Mouse (Mus musculus) left cerebral cortex, postnatal 4 days (tissue): ENCODE measurements at regions not wholly inside any gene's neighbourhood (a gene's known extent, or its start where the extent isn't known, plus 50 kb on each side); places are given as distances from the start of the nearest gene placed in this dataset.

ENCODE experiments used
- DNase-seq: peaks from one replicate; pipeline ENCODE4 v3.0.0-alpha.2; 2022
- intact Hi-C: fragments of 180-260 bp; cut with DNase I; formaldehyde crosslinking; loops from one replicate; pipeline ENCODE4 v1.15.1; 2025

- DNase-seq, result peak; percentile 53
- intact Hi-C loops, result no loop called here
These were observed 62.8 kb upstream of the Cacna2d3 start for GRCm38 (mm10) chr14:29784506-29784905.

- DNase-seq, result no peak
- intact Hi-C loops, result no loop called here
These were observed 64.8 kb upstream of the Cacna2d3 start for GRCm38 (mm10) chr14:29786431-29786830.

GRCm38 (mm10) chr14:29787796-29788195 is 66.1 kb upstream of the Cacna2d3 start:
- no peak for DNase-seq
- intact Hi-C loops, result no loop called here

GRCm38 (mm10) chr14:29788351-29788750 is 66.7 kb upstream of the Cacna2d3 start:
- intact Hi-C loops, result no loop called here
- DNase-seq, result no peak

GRCm38 (mm10) chr14:29795325-29795724 is 73.7 kb upstream of the Cacna2d3 start:
- DNase-seq, result no peak
- intact Hi-C loops, result no loop called here

- intact Hi-C loops, result no loop called here
- DNase-seq, result no peak
These were observed 74.7 kb upstream of the Cacna2d3 start for GRCm38 (mm10) chr14:29796396-29796795.

- intact Hi-C loops, result no loop called here
- no peak for DNase-seq
These were observed 78.2 kb upstream of the Cacna2d3 start for GRCm38 (mm10) chr14:29799852-29800251.

GRCm38 (mm10) chr14:29805234-29805633 is 83.6 kb upstream of the Cacna2d3 start:
- intact Hi-C loops, result no loop called here
- DNase-seq, result no peak

- intact Hi-C loops, result no loop called here
- DNase-seq, result no peak
These were observed 86.2 kb upstream of the Cacna2d3 start for GRCm38 (mm10) chr14:29807881-29808280.

- intact Hi-C loops, result no loop called here
- DNase-seq, result peak; percentile 11
These were observed 93.0 kb upstream of the Cacna2d3 start for GRCm38 (mm10) chr14:29814626-29815025.

GRCm38 (mm10) chr14:29817548-29817947 is 95.9 kb upstream of the Cacna2d3 start:
- DNase-seq, result no peak
- intact Hi-C loops, result no loop called here

GRCm38 (mm10) chr14:29818251-29818650 is 96.6 kb upstream of the Cacna2d3 start:
- DNase-seq, result no peak
- intact Hi-C loops, result no loop called here

GRCm38 (mm10) chr14:29818751-29819150 is 97.1 kb upstream of the Cacna2d3 start:
- intact Hi-C loops, result no loop called here
- no peak for DNase-seq

- peak; percentile 12 for DNase-seq
- intact Hi-C loops, result no loop called here
These were observed 115.4 kb upstream of the Cacna2d3 start for GRCm38 (mm10) chr14:29837063-29837462.

- DNase-seq, result no peak
- intact Hi-C loops, result no loop called here
These were observed 117.9 kb upstream of the Cacna2d3 start for GRCm38 (mm10) chr14:29839576-29839975.

GRCm38 (mm10) chr14:29841361-29842117 is 119.9 kb upstream of the Cacna2d3 start:
- intact Hi-C loops, result no loop called here
- DNase-seq, result peak; percentile 68

GRCm38 (mm10) chr14:29847661-29848060 is 120.4 kb upstream of the Selenok start:
- no peak for DNase-seq
- intact Hi-C loops, result no loop called here

GRCm38 (mm10) chr14:29851286-29851685 is 116.8 kb upstream of the Selenok start:
- DNase-seq, result no peak
- intact Hi-C loops, result no loop called here

GRCm38 (mm10) chr14:29851956-29852725 is 116.0 kb upstream of the Selenok start:
- peak; percentile 39 for DNase-seq
- intact Hi-C loops, result no loop called here

GRCm38 (mm10) chr14:29862032-29862431 is 106.1 kb upstream of the Selenok start:
- intact Hi-C loops, result no loop called here
- DNase-seq, result no peak

- no peak for DNase-seq
- intact Hi-C loops, result no loop called here
These were observed 101.4 kb upstream of the Selenok start for GRCm38 (mm10) chr14:29866455-29867275.
